8 mouse cellular contexts compared by ENCODE assay signal in the genomic region with DNA sequence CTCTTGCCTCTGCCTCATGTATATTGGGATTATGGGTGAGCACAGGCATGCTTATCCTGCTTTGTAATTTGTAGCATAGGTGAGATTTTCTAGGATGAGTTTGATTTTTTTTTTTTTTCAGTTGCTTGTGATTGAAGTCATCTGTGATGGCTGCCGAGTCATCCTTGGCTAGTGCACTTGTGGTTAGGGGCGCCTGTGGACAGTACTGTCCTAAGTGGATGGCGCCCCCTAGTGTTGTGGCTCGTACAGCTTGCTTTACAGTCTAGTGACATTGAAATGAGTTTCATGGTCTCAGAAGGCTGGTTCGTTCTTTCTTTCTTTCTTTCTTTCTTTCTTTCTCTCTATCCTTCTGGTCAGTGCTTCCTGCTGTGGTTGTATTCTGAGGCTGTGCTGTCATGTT. TPM values are rescaled to one million over a fixed set of nuclear protein-coding genes. Genes with fewer than 3 reads are reported as not detected.
DNase-seq lines count a peak whose midpoint lies in the region; ATAC-seq and TF ChIP-seq lines count a peak whose summit lies in the region.

No protein-coding gene starts in this region.

- peak; percentile 74 for TF ChIP-seq CTCF in liver, adult 2 months (IDR thresholded peaks at IDR 0.05; ENCODE audit: low read depth, low read length)
- peak; percentile 70 for TF ChIP-seq CTCF in lung, embryonic 14.5 days (IDR thresholded peaks at IDR 0.05; ENCODE audit: low read depth)

- DNase-seq in forebrain, embryonic 11.5 days (ENCODE audit: low spot score): peak; percentile 83
- no peak for DNase-seq in liver, adult 2 months (ENCODE audit: extremely low read depth, low read depth, low spot score)
- peak; percentile 73 for DNase-seq in adrenal gland, postnatal 10 days
- peak; percentile 60 for DNase-seq in embryonic facial prominence, embryonic 10.5 days (ENCODE audit: low spot score)
- peak; percentile 79 for DNase-seq in lung, embryonic 14.5 days
- DNase-seq in thymus, postnatal 36 days: peak; percentile 43 to 47

- no peak overlapping the region for H3K4me3 ChIP-seq in forebrain, embryonic 11.5 days (ENCODE audit: low read depth, low read length)
- H3K4me3 ChIP-seq in forebrain, embryonic 13.5 days: no peak overlapping the region
- no peak overlapping the region for H3K4me3 ChIP-seq in liver, adult 2 months (ENCODE audit: insufficient read depth, low read depth, low read length)
- no peak overlapping the region for H3K4me3 ChIP-seq in liver, embryonic 12.5 days
- H3K4me3 ChIP-seq in embryonic facial prominence, embryonic 10.5 days: no peak overlapping the region
- H3K4me3 ChIP-seq in lung, embryonic 14.5 days (ENCODE audit: low read depth, low read length): no peak overlapping the region

- no peak for ATAC-seq in forebrain, embryonic 11.5 days (replicated peaks; ENCODE audit: low FRiP score)
- ATAC-seq in forebrain, embryonic 13.5 days: no peak
- no peak for ATAC-seq in liver, embryonic 12.5 days
- ATAC-seq in lung, embryonic 14.5 days (ENCODE audit: insufficient read depth): no peak

- H3K27ac ChIP-seq in forebrain, embryonic 11.5 days (ENCODE audit: low read depth, low read length): no peak overlapping the region
- H3K27ac ChIP-seq in forebrain, embryonic 13.5 days: no peak overlapping the region
- H3K27ac ChIP-seq in liver, adult 2 months (replicated peaks; ENCODE audit: insufficient read depth, low read depth, low read length): no peak overlapping the region
- no peak overlapping the region for H3K27ac ChIP-seq in liver, embryonic 12.5 days
- H3K27ac ChIP-seq in embryonic facial prominence, embryonic 10.5 days (replicated peaks): no peak overlapping the region
- no peak overlapping the region for H3K27ac ChIP-seq in lung, embryonic 14.5 days (ENCODE audit: low read depth)

- TF ChIP-seq POLR2A in liver, adult 2 months (IDR thresholded peaks at IDR 0.05; ENCODE audit: extremely low read depth, insufficient read depth, low read length): no peak

- no peaks in the 10 kb centered on the region for H3K9me3 ChIP-seq in forebrain, embryonic 11.5 days (ENCODE audit: control insufficient read depth, low read length)
- no peaks in the 10 kb centered on the region for H3K9me3 ChIP-seq in forebrain, embryonic 13.5 days (replicated peaks)
- H3K9me3 ChIP-seq in liver, embryonic 12.5 days (replicated peaks): no peaks in the 10 kb centered on the region
- no peaks in the 10 kb centered on the region for H3K9me3 ChIP-seq in embryonic facial prominence, embryonic 10.5 days
- H3K9me3 ChIP-seq in lung, embryonic 14.5 days (ENCODE audit: low read depth, low read length): no peaks in the 10 kb centered on the region

- peaks cover 42% of the 10 kb centered on the region for H3K79me2 ChIP-seq in liver, adult 2 months (ENCODE audit: control insufficient read depth, insufficient read depth, low read length)

- no peaks in the 10 kb centered on the region for H3K36me3 ChIP-seq in forebrain, embryonic 11.5 days (ENCODE audit: control insufficient read depth, insufficient read depth, low read length)
- no peaks in the 10 kb centered on the region for H3K36me3 ChIP-seq in forebrain, embryonic 13.5 days (ENCODE audit: poor library complexity, severe bottlenecking)
- no peaks in the 10 kb centered on the region for H3K36me3 ChIP-seq in liver, adult 2 months (ENCODE audit: control insufficient read depth, insufficient read depth, low read length)
- no peaks in the 10 kb centered on the region for H3K36me3 ChIP-seq in liver, embryonic 12.5 days
- no peaks in the 10 kb centered on the region for H3K36me3 ChIP-seq in embryonic facial prominence, embryonic 10.5 days (replicated peaks)
- no peaks in the 10 kb centered on the region for H3K36me3 ChIP-seq in lung, embryonic 14.5 days (ENCODE audit: insufficient read depth)

- H3K27me3 ChIP-seq in forebrain, embryonic 11.5 days (ENCODE audit: control insufficient read depth, insufficient read depth, low read length): no peaks in the 10 kb centered on the region
- H3K27me3 ChIP-seq in forebrain, embryonic 13.5 days: no peaks in the 10 kb centered on the region
- H3K27me3 ChIP-seq in liver, adult 2 months (ENCODE audit: control insufficient read depth, insufficient read depth, low read length): no peaks in the 10 kb centered on the region
- H3K27me3 ChIP-seq in liver, embryonic 12.5 days (replicated peaks): no peaks in the 10 kb centered on the region
- no peaks in the 10 kb centered on the region for H3K27me3 ChIP-seq in embryonic facial prominence, embryonic 10.5 days (replicated peaks; ENCODE audit: low read depth, poor library complexity, severe bottlenecking)
- no peaks in the 10 kb centered on the region for H3K27me3 ChIP-seq in lung, embryonic 14.5 days (ENCODE audit: insufficient read depth, low read length)

- WGBS in forebrain, embryonic 11.5 days: 58% methylated on average over 5 of the region's 5 CpGs
- WGBS in forebrain, embryonic 13.5 days: 45% methylated on average over 5 of the region's 5 CpGs
- WGBS in liver, adult 2 months: 45% methylated on average over 5 of the region's 5 CpGs
- WGBS in liver, embryonic 12.5 days (ENCODE audit: insufficient replicate concordance): 35% methylated on average over 5 of the region's 5 CpGs
- 55% methylated on average over 5 of the region's 5 CpGs for WGBS in embryonic facial prominence, embryonic 10.5 days
- 45% methylated on average over 5 of the region's 5 CpGs for WGBS in lung, embryonic 14.5 days

- no peaks in the 10 kb centered on the region for H3K4me1 ChIP-seq in forebrain, embryonic 11.5 days (replicated peaks; ENCODE audit: control insufficient read depth, insufficient read depth, low read length)
- H3K4me1 ChIP-seq in forebrain, embryonic 13.5 days: no peaks in the 10 kb centered on the region
- H3K4me1 ChIP-seq in liver, adult 2 months (ENCODE audit: control insufficient read depth, insufficient read depth, low read length): peaks cover 15% of the 10 kb centered on the region
- H3K4me1 ChIP-seq in liver, embryonic 12.5 days: peaks cover 19% of the 10 kb centered on the region
- H3K4me1 ChIP-seq in embryonic facial prominence, embryonic 10.5 days: peaks cover 34% of the 10 kb centered on the region
- no peaks in the 10 kb centered on the region for H3K4me1 ChIP-seq in lung, embryonic 14.5 days (ENCODE audit: insufficient read depth)

- no peak overlapping the region for H3K9ac ChIP-seq in forebrain, embryonic 11.5 days (ENCODE audit: low read length)
- no peak overlapping the region for H3K9ac ChIP-seq in forebrain, embryonic 13.5 days
- H3K9ac ChIP-seq in liver, adult 2 months (ENCODE audit: low read depth, low read length): no peak overlapping the region
- no peak overlapping the region for H3K9ac ChIP-seq in liver, embryonic 12.5 days
- no peak overlapping the region for H3K9ac ChIP-seq in lung, embryonic 14.5 days

- no peak overlapping the region for H3K4me2 ChIP-seq in forebrain, embryonic 11.5 days (ENCODE audit: low read depth, low read length, severe bottlenecking)
- no peak overlapping the region for H3K4me2 ChIP-seq in forebrain, embryonic 13.5 days
- no peak overlapping the region for H3K4me2 ChIP-seq in liver, embryonic 12.5 days
- H3K4me2 ChIP-seq in lung, embryonic 14.5 days: no peak overlapping the region

RNA-seq across cellular contexts. Expression of gene Rptor, which starts 16.1 kb away (rescaled TPM):
- 18.6 and 19.2 TPM in 2 replicates for polyA plus RNA-seq in forebrain, embryonic 11.5 days (2014; fragmentation: Nextera tagmentation; extraction: Ambion mirVana)
- polyA plus RNA-seq in forebrain, embryonic 13.5 days (2015; fragmentation: Nextera tagmentation; extraction: Ambion mirVana): 9.2 and 10.2 TPM in 2 replicates
- total RNA-seq in liver, adult 2 months (2014; rRNA removed): 11.2 and 17.7 TPM in 2 replicates
- 18.4 and 18.6 TPM in 2 replicates for polyA plus RNA-seq in liver, adult 2 months (2012; rRNA removed)
- 11.3 and 12.5 TPM in 2 replicates for polyA plus RNA-seq in liver, embryonic 12.5 days (2016; fragmentation: Nextera tagmentation; extraction: Ambion mirVana)
- total RNA-seq in adrenal gland, postnatal 10 days (2021): 10 to 100 TPM; 36.9 to 50.6 TPM
- 14.4 and 15.7 TPM in 2 replicates for polyA plus RNA-seq in embryonic facial prominence, embryonic 10.5 days (2016; fragmentation: Nextera tagmentation; extraction: Ambion mirVana)
- polyA plus RNA-seq in lung, embryonic 14.5 days (2014; fragmentation: Nextera tagmentation; extraction: Ambion mirVana): 14.6 TPM in 2 replicates
